Mouse (Mus musculus): Measurements from ENCODE around the gene Ccr3.
"Not testable (repeated sequence)": the region's sequence is repeated elsewhere in the genome, so short reads cannot be mapped to it uniquely, and the experiment has no call there.

Gene Ccr3

DNA sequence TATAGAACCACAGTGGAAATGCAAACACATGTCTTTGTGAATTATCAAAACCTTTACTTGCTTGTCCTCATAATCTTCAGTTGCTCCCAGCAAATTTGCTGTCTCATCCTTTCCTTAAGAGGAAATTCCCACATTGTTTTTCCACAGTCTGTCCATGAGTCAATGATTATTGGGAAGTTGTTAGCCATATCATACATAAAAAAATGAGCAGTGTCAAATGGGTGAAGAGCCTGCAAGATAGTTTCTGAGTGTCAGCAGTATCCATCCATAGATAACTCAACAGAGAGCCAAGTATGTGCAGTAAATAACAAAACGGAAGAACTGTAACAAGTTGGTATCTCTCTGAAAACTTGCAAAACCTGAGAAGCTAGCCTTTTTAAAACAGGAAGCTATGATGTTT is at the start of gene Ccr3:
TSS of gene Ccr3 (plus strand) at position 301 of the 400 bp plus-strand sequence.
- DNase-seq (ENCODE audit: low spot score): no peak

DNA sequence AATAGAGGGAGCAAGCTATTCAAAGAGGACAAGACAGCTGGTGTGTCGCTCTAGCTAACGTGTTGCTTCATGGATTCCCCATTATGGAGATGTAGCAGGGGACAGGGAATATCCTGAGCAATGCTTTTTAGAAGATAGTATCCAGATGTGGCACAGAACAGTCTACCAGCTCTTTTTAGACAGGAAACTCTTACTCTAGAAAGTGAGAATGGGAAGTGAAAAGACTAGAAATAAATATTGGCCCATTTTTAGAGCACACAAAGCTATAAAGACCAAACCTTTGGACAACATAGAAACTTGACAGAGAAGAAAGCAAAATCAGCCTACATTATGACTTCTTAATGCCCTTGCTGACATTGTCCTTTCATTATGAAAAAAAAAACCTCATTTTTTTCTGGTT is 46.1 kb upstream of the Ccr3 start:
- DNase-seq (ENCODE audit: low spot score): no peak

DNA sequence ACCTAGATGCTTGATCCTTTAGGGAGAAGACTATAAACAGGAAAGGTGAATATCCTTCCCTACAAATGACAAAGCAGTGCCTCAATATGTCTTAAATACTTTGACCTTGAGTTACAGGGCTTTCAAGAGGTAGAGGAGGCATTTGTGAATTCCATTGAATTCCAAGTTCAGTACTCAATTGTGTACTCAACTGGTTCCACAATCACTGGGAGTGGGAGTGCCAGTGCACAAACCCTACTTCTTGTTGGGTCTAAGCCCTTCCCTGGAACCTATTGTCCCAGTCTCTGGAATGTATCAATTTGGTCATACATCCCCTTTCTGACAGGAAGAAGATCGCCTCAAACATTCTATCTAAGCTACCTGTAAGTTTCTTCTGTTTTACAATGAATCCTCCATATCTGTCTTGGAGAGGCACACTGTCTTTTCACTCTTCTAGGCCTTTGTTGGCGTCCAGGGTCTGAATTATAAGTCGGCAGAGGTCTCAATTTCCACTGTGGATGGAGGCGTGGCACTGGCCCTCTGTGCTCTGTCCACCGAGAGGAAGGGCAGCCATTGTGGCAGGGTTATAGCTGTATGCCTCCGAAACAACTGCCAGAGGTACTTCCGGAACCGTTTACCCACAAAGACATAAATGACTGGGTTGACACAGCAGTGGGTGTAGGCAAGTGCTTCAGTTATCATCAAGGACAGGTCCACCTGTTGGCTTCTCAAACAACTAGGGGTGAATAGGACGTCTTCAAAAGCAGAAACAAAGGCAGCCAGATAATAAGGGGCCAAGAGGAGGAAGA is 44.7 kb upstream of the Ccr3 start:
- no peak for DNase-seq (ENCODE audit: low spot score)

DNA sequence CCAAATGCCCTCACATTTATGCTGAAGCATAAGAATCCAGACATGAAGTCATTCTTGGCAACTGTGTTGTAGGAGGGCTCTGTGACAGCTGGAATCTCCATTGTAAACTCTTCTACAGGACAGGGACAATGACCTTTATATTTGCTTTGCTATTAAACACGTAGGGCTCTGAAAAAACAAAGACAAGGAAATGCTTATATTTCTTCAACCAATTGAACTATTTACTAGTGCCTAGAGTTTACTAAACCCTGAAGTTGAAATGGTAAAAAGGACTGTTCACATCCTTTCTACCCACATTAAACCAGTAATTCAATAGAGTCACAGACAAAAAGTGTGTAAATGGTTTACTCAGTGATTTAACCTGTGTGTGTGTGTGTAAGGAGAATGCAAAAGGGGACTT is 43.5 kb upstream of the Ccr3 start, which contains the start of gene Ccr1l1:
TSS of gene Ccr1l1 (minus strand) at position 101 of the 400 bp plus-strand sequence.
- DNase-seq (ENCODE audit: low spot score): no peak

DNA sequence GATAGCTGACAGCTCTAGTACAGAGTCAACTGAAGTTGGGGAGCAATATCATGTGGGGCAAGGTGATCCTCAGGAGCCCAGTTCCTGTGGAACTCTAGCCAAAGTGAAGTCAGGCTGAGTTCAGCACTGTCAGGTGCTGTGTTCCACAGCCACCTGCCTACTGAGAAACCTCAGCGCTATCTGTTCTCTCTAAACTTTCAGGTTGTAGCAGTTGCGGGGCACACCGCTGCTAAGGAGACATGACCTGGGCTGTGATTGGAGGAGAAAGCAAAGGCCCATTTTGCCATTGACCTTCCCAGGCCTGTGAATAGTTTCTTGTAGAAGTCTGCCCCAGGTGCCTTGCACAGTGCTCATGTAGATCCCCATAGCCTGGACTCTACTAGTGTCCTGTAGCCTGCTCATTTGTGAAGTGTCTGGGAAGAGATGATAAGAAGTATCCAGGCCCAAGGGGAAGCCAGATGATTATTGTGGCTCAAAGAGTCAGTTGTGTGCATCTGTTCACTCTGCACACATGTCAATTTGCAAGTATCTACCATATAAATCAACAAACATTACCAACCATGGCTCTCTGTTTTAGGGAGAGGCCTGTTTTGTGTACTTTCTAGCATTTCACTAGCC is 40.8 kb upstream of the Ccr3 start:
- DNase-seq (ENCODE audit: low spot score): not testable (repeated sequence)

DNA sequence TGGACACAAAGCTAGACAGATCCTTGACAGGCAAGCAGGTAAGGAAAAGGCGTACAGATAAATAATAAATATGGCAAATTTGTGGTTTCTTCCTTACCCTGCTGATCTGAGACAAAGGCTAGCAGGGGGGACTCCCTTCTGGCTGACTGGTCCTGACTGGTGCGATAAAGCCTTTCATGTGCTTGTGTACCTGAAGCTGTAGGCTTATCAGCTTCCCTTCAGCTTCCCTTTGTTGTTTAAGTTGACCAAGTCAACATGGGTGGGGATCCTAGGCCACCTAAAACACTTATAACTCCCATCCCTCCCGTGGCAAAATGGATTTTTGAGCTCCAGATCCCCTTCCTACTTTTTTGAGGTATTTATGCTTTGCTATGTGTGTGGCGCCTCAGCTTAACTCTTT is 39.9 kb upstream of the Ccr3 start:
- DNase-seq (ENCODE audit: low spot score): no peak

DNA sequence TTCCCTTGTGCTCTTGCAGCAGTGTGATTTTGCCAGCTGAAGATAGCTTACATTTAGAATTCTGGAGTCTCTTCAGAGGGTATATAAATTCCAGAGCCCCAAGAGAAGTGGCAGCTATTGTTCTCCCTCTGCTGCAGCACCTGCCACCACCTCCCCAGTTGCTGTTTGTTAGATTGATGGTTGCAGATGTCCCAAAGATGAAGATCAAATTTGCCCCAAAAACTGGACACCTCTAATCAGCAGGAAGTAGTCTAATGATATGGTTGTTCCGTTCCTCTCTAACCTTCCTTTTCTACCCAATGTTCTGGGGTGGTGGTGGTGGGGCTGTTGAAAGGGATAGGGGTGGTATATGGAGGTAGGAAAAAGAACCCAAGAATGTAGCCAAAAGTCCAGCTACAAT is 39.1 kb upstream of the Ccr3 start:
- no peak for DNase-seq (ENCODE audit: low spot score)

DNA sequence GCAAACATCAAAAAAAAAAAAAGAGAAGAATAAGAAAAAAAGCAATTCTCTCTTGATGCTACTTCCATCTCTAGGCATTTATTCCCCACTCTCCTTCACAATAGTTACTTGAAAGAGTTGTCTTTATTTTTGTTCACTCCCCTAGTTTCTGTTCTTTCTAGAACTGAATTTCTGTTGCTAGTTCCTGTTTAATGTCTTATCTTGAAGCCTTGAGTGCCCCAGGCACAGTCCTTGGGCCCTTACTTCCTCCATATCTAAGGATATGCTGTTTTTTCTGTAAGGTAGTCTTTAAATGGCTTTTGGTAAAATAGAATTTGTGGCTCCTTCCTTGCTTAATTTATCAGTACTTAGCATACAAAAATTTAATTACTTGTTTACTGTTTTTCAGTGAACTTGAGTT is 36.8 kb upstream of the Ccr3 start:
- DNase-seq (ENCODE audit: low spot score): no peak

DNA sequence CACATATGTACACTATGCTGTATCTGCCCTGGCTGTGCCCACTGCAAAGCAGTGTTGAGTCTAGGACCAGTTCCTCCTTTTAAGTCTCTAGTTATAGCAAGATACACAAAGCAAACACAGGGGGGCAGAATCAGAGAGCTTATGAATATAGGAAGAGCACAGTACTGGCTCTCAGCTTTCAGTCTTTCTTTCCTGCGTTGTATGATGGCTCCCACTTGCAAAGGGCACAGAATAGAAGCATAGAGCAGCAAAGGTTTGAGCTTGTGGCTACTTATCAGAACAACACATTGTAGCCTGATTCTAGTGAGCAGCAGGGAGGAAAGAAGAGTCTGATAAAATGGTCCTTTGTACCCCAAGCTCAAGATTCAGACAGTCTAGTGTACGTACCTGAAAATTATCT is 35.6 kb upstream of the Ccr3 start:
- no peak for DNase-seq (ENCODE audit: low spot score)

DNA sequence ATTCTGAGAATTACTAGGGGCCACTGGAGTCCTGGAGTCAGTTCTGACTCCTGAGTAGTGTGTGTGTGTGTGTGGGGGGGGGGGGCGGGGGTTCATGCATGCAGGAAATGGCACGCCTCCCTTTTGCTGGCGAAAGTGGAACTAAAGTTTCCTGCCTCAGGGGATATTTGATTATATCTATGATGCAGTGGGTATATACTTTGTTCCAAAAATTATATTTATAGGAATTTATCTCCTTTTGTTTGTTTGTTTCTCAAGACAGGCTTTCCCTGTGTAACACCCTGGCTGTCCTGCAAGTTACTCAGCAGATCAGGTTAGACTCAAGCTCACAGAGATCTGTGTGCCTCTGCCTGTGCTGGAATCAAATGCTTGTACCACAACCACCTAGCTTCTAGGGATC is 32.1 kb upstream of the Ccr3 start:
- DNase-seq (ENCODE audit: low spot score): no peak

DNA sequence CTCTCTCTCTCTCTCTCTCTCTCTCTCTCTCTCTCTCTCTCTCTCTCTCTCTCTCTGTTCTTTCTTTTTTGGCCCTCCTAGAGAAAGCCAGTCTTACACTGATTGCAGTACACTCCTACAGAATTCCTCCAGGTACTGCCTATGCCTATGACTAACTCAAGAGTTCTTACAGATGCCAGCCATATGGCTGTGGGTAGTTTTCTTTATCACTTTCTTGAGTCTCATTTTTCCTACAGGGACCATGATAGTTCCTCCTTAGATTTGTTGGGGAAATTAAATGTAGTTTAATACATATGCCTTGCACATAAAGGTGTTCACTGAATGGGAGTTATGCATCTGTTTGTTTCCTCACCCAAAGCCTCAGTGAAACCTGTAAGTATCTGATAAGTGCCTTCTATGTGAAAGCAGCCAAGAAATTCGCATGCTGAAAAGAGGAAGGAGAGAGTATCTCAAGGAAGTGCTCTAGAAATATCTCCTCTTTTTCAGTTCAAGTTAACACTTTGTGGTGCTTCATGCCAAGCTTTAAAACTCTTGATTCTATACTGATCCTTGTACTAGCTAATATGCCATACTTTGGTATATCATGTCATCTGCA is 30.4 kb upstream of the Ccr3 start:
- no peak for DNase-seq (ENCODE audit: low spot score)

DNA sequence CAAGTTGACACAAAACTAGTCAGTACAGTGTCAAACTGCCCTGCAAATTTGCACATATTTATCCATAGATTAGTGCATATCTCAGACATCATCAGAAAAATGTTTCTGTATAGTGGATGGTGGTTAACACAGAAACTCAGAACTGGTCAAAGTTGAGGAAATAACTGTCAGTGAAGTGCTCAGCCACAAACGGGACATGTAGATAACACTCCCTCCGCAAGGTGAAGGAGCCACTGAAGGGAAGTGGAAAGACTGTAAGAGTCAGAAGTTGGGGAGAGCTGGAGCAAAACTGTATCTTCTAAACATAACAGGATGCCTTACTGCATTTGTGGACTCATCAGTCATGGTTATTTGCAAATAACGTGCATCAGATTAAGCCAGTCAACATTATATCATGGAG is 24.1 kb upstream of the Ccr3 start:
- no peak for DNase-seq (ENCODE audit: low spot score)

DNA sequence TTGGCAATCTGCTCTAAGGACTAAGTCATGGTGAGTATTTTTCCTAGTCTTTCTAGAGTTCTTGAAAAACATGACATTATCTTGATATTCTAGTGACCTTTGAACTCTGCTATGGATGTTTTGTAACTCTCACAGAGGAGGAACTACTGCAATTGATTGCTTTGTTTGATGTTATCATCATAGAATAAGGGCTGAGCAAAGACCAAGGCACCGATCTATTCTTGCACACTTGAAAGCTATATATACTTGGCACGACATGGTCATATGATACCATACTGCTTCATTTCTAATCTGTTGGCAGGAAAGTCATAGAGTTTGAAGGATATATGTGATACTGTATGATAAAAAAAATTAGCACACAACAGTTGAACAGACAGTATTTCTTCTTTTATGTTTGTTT is 22.0 kb upstream of the Ccr3 start:
- DNase-seq (ENCODE audit: low spot score): no peak

DNA sequence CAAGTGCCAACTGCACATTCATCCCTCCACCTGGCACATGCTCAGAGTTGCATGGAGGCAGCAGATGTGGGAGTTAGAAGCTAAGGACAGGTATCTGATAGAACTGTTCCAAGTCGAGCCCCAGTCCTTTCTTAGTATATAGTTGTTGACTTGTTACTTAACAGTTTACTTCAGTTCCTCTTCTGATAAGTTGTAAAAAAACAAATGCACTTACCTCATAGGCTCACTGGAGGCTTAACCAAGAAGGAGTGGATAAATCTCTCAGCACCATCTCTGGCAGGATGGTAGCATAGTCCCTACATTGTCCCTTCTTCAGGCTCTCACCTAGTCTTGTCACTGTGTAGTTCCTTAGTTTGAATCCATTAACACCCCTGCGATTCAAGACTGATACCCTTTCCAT is 9.1 kb upstream of the Ccr3 start:
- DNase-seq (ENCODE audit: low spot score): no peak

DNA sequence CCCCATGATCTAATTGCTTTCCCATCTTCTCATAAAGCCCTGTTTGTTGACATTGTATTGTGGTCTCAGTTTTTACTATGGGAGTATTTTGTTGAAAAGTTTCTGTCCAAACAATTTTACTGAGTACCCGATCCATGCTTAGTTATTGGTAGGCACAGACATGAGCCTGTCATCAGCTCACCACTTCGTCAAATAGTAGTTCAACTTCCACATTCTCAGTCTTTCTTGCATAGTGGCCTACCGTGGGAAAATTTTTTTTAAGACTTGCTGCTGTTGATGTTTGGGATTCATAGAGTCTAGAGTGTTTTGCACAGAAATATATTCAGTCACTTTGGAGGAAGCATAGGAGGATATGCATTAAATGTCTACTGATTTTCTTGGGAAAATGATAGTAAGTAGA is 8.5 kb upstream of the Ccr3 start:
- DNase-seq (ENCODE audit: low spot score): no peak

DNA sequence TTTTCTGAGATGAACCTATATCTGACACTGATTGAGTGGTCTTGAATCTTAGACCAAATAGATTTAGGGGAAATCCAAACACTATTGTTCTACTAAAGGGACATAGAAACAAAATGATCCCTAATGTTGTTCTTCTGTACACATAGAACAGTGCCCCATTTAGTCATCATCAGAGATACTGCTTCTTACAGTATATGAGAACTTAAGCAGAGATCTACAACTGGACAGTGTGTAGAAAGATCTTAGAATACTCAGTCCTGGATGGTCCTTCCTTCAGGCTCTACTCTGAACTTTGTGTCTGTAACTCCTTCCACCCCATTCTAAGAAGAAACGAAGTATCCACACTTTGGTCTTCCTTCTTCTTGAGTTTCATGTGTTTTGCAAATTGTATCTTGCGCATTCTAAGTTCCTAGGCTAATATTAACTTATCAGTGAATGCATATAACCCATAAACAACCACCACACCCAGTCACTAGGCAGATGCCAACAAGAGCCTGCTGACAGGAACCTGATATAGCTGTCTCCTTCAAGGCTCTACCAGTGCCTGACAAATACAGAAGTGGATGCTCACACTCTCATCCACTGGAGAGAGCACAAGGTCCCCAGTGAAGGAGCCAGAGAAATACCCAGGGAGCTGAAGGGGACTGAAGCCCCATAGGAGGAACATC is 6.7 kb upstream of the Ccr3 start:
- DNase-seq (ENCODE audit: low spot score): no peak

DNA sequence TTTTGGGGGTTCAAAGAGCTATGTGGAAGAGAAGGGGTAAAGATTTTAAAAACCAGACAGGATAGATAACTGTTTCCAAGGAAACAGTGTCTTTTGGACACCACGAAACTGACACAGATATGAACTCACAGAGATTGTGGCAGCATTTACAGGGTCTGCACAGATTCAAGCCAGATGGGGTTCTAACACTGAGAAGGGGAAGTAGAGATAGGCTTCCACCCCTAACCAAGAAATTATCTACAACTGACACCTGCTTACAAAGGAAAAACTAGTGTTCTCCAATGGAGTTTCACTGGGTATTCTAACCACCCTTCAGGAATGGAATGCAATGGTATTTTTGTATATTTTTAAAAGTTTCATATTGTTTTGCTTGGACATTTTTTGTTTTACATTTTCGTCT is 5.7 kb upstream of the Ccr3 start:
- no peak for DNase-seq (ENCODE audit: low spot score)

DNA sequence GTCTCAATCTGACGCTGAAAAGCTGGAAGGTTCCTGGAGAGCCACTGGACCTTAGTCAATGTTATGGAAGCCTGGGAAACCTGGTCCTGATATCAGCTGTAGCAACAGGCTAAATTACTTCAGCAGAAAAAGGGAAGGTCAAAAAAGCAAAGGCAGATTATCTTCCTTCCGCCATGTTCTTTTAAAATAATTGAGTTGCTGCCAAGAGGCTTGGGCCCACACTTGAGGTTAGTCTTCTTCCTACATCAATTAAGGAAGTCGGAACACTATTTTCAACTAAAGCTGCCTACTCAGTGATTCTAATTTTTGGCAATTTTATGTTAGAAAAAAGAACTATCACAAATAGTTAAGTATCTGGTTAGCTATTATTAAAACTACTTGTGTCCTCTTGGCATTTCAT is 1.9 kb upstream of the Ccr3 start:
- DNase-seq (ENCODE audit: low spot score): no peak

DNA sequence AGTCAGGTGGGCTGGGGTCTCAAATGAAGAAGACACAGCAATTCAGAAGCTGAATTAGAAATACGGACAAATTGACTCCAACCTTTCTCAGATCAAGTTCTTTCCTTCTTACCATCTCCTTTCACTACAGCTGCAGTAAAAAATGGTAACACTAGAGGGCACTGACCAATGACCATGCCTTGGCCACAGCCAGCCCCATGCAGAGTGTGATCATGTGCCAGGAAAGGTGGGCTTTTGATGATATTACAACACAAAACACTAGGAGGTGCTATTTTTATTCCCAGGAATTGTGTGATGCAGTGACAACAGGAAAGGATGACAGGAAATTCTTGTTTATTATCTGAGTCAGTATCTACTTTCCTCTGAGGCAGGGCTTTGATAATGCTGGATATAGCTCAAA is 11.6 kb downstream of the Ccr3 start:
- DNase-seq (ENCODE audit: low spot score): no peak

DNA sequence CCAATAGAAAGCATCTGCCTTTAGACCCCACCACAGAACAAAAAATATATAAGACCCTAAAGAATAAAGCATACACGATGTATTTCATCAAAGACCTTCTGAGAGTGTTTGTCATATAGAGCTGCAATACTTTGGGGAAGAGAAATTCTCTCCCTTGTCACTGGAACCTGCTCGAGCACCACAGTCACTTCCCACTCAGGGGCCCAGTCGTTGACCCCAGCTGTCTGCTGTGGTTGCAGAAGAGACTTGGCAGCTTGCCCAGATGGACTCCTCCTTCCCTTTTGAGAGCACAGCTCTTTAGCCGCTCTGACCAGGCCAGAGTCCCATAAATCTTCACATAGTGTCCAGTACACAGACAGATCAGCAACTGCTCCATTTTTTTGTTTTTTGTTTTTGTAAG is 15.9 kb downstream of the Ccr3 start:
- peak; percentile 60 for DNase-seq (ENCODE audit: low spot score)

DNA sequence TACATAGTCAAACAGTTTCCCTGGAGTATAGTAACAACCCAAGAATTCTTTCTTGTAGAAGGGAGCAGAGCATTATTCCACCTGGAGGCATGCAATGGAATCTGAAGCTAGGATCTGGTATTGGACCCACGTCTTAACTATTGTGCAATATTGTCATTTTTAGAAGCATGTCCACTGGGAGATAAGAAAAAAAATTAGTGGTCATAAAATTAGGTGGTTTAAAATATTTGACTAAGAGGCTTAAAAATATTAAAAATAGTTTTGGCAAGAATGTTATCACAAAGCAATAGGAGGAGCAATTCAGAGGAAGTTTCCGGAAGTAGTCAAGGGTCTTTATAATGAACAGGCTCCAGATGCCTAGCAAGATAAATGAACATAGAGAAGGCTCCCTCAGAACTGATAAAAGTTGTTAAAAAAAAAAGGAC is 16.4 kb downstream of the Ccr3 start:
- no peak for DNase-seq (ENCODE audit: low spot score)

DNA sequence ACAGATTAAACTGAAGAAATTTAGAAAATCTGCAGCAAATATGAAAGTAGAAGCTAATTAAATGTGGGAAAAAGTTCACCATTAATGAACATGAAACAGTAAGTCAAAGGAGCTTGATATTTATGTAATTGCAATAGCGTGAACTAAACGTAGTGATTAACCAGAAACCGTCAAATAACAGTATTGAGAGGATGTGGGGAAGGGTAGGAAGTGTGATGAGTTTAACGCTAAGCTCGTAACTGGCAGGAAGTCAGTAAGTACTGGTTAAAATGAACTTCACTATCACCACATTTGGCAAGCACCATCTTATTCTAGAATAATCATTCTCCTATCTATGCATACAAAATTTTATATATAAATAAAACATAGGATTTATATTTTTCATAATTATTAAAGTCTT is 17.2 kb downstream of the Ccr3 start:
- DNase-seq (ENCODE audit: low spot score): no peak

DNA sequence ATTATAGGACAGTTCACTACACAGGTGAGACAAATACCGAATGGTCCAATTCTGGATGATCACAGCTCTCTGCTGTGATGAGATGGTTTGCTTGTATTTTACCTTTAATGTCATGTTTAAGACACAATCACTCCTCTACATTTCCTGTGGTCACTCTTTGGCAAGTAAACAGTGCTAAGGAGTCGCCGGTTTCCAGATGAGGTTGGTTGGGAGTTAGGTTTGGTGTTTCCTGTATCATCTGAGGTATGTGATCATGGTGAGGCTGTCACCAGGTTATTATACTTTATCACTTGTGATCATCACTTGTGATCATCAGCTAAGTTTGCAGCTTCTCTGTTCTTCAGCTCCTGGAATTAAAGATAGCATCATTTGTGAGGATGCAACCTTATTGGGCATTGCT is 19.2 kb downstream of the Ccr3 start:
- DNase-seq (ENCODE audit: low spot score): no peak
